Mouse (Mus musculus) brain, embryonic 14.5 days (tissue): ENCODE data around the gene Grasp.

ENCODE experiments used
- CTCF ChIP-seq: fragments of 200-500 bp; IDR thresholded peaks from 2 replicates; pipeline ENCODE4 v1.5.1; 2012; ENCODE audit warnings: inconsistent platforms, mild to moderate bottlenecking, moderate library complexity, borderline replicate concordance; ENCODE audit not compliant: insufficient read depth, insufficient read length; ENCODE audit errors: extremely low read depth
- POLR2A ChIP-seq: fragments of 200-500 bp; IDR thresholded peaks from 2 replicates; pipeline ENCODE4 v1.6.1; 2012; ENCODE audit warnings: mild to moderate bottlenecking, inconsistent platforms, borderline replicate concordance; ENCODE audit not compliant: poor library complexity, insufficient read depth, insufficient read length, severe bottlenecking; ENCODE audit errors: extremely low read depth

DNA sequence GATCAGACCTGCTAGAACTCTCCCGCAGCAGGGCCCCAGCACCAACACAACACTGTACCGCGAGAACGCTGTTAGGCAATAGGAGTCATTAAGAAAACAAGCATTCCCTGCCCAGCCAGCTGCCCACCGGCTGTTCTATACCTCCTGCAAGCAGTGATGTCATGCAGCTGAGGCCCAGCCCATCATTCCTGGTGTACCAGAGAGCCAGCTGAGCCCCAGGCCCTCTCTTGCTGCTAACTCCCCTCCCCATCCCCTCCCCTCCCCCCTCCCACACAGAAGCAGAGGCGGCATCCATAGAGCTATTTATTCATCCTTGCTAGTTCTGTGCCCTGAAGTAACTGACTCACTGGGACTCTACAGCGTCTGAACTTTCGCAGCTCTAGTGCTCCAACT lies 3.1 kb upstream of the Grasp start:
- TF ChIP-seq POLR2A (no peak), CTCF (no peak)
